Mouse (Mus musculus): ENCODE measurements around the gene Nudcd3. TPM values are rescaled to one million over a fixed set of nuclear protein-coding genes. Genes with fewer than 3 reads are reported as not detected.

Gene Nudcd3
- polyA plus RNA-seq, 1 experiment from 2014 or later = 48.9 TPM

DNA sequence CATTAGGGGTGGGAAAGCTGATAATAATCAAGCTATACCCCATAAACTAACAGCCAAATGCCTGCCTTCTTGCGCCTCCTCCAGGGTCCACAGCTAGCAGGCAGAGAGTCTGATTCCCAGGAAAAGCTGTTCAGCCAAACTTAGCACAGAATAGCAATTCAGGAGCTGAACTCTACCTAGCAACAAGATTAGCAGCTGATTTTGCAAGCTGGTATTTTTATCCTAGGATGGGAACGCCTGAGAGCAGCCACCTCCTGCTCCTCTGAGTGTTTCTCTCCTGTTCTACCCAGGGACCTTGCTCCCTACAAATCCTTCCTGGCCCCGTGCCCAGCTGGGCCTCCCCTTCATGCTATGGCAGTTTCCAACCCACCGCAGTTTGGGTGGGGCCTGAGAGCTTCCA is 113.2 kb downstream of the Nudcd3 start:
- POLR2A ChIA-PET = no interaction called here
- CTCF ChIA-PET = interaction anchor here (1.3 to 1.8 kb wide), 2 partner anchors 12 to 141 kb away, joined by 3 to 5 read pairs; no protein-coding TSS in a partner anchor
- H3K27me3 ChIP-seq = peaks cover 27% of the 10 kb centered on the region
- no peak for DNase-seq (ENCODE audit: low read depth, low spot score)
- ATAC-seq = no peak
- no peak for TF ChIP-seq CTCF (IDR thresholded peaks at IDR 0.05)
- in situ Hi-C loops (cut with MboI; ENCODE audit: low pct_unique_long_range_greater_than_20kb) = no loop called here

DNA sequence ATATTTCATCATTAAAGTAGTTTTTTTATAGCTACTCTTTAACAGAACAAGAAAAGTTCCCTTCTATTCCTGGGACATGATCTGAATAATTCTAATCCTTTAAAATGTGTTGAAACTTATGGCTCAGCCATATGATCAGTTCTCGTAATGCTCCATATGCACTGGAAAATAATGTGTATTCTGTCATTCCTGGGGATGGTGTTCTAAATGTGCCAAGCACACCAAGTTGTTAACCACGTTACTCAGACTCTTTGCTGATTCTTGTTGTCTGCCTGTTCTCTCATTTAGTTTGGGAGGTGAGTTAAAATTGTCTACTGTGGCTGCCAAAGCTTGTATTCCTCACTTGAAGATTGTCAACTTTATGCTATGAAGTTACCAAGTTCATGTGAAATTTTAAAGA is 121.5 kb downstream of the Nudcd3 start:
- ChIA-PET CTCF (no interaction called here), POLR2A (no interaction called here)
- in situ Hi-C loops (cut with MboI; ENCODE audit: low pct_unique_long_range_greater_than_20kb) = no loop called here
- ATAC-seq (no peak), DNase-seq (ENCODE audit: low read depth, low spot score) (no peak)
- H3K27me3 ChIP-seq = peaks cover 19% of the 10 kb centered on the region
- TF ChIP-seq CTCF (IDR thresholded peaks at IDR 0.05) = no peak

DNA sequence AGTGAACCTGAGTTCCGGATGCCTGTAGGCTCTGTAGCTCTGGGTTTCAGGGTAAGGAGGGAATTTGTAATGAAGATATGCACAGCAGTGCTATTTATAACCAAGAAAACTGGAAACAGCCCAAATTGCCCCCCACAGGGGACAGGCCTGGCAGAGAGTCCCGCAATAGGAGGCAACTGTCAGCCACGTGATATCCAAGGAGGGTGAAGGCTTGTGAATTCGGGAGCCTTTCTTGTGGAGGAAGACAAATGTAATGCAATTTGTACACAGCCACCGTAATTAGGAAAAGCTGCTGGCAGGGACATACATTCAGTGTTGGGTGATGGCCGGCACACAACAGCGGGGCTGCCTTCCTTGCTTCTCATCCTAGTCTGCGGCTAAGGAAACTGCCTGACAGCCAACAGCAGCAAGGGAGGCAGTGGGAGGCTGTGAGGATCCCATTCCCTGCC is 124.6 kb downstream of the Nudcd3 start:
- no peak for ATAC-seq
- in situ Hi-C loops (cut with MboI; ENCODE audit: low pct_unique_long_range_greater_than_20kb) = no loop called here
- no peak for TF ChIP-seq CTCF (IDR thresholded peaks at IDR 0.05)
- ChIA-PET CTCF (no interaction called here), POLR2A (no interaction called here)
- H3K27me3 ChIP-seq = peaks cover 25% of the 10 kb centered on the region
- DNase-seq (ENCODE audit: low read depth, low spot score) = no peak

DNA sequence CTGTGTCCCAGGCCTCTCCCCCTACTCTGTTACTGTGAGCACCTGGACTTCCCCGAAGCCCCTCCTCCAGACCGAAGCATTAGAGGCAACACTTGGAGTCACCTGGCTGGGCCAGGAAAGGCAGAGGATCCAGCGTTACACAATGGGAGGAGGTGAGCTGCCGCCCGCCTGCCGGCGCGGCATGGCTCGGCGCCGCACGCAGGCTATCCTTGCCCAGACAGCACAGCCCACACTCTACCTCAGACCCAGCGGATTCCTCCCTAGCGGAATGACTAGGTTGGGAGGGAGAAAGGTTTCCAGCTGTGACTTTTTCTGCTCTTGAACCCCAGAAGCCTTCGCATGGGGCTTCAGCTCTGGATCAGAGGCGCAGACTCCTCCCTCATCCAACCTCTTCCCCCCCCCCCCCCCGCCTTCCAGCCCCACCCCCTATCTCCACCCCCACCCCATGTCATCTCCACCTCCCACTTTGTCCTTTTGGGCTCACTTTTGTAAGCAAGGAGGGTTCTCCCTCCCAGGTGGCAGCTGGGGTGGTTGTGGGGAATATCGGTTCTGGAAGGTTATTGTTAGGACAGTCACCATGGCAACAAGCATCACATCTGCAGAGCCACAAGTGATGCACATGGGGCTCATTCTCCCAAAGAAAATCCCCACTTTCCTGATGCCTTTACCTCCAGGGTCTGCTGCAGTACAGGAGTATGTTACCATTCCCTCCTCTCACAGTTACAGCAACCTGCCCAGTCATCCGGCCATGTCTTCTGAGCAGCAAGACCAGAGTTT is 131.8 kb downstream of the Nudcd3 start:
- TF ChIP-seq CTCF (IDR thresholded peaks at IDR 0.05) = no peak
- ATAC-seq (no peak), DNase-seq (ENCODE audit: low read depth, low spot score) (no peak)
- in situ Hi-C loops (cut with MboI; ENCODE audit: low pct_unique_long_range_greater_than_20kb) = no loop called here
- CTCF ChIA-PET = no interaction called here
- H3K27me3 ChIP-seq = peaks cover 64% of the 10 kb centered on the region
- POLR2A ChIA-PET = no interaction called here

DNA sequence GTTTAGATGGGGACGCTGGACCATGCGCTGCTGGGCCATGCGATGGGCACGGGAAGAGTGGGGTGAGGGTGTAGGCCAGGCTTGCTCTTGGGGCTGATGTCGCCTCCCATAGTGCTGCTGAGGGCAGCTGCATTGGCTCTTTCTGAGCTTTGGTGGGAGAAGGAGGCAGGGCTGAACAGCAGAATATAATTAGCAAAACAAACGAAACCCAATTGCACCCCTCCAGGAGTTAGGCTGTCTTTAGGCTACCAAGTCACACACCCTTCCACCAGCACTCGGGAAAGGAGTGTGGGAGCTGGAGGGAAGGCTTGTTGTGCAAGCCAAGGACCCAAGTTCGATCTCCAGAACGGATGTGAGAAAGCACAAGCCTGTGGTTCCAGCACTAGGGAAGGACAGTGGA is 133.1 kb downstream of the Nudcd3 start:
- ChIA-PET CTCF (no interaction called here), POLR2A (no interaction called here)
- H3K27me3 ChIP-seq = peaks cover 69% of the 10 kb centered on the region
- in situ Hi-C loops (cut with MboI; ENCODE audit: low pct_unique_long_range_greater_than_20kb) = no loop called here
- no peak for DNase-seq (ENCODE audit: low read depth, low spot score)
- no peak for ATAC-seq
- no peak for TF ChIP-seq CTCF (IDR thresholded peaks at IDR 0.05)

DNA sequence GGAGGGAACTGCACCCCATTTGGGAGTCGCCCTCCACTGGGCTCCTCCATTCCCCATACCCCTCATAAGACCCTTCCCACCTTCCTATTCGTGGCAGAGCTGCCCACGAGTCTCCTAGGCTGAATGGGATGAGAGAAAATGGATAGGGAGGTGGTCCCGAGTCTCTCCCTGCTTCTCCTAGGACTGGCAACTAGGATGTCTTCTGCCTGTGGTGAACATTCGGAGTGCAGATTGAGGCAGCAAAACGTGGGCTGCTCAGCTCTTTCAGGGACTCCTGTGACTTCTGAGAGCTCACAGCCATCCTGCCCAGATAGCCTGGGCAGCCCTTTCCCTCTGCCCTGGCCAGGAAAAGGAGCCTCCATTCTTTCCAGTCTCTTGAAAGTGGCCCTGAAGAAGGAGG is 134.0 kb downstream of the Nudcd3 start, which contains the start of gene Camk2b:
Gene Camk2b (minus strand): TSS at position 187 of the 400 bp plus-strand sequence.
- in situ Hi-C loops (cut with MboI; ENCODE audit: low pct_unique_long_range_greater_than_20kb) = no loop called here
- peaks cover 71% of the 10 kb centered on the region for H3K27me3 ChIP-seq
- no peak for ATAC-seq
- TF ChIP-seq CTCF (IDR thresholded peaks at IDR 0.05) = no peak
- ChIA-PET CTCF (no interaction called here), POLR2A (no interaction called here)
- DNase-seq (ENCODE audit: low read depth, low spot score) = no peak

DNA sequence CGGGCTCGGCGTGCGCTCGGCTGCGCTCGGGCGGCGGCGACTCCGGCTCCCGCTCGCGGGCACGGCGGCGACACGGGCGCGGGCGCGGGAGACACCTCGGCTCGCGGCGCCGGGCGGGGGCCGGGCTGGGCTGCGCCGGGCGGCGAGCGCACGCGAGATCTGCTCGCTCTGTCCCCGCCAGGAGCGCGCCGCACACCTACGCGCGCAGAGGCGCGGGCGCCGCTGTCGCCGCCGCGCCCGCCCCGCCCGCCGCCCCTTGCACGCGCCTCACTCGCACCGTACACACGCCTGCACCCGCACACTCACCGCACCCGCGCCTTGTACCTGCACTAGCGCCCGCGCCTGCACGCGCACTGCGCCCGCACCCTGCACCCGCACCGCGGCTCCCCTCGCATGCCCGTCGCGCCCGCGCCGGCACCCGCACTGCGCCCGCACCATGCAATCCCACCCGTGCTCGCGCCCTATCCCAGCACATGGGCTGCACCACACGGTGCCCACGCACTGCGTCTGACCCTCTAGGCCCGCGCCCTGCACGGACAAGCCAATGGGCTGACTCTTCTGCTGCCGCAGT is 134.6 kb downstream of the Nudcd3 start:
- in situ Hi-C loops (cut with MboI; ENCODE audit: low pct_unique_long_range_greater_than_20kb) = no loop called here
- TF ChIP-seq CTCF (IDR thresholded peaks at IDR 0.05) = no peak
- ATAC-seq = no peak
- H3K27me3 ChIP-seq = peaks cover 71% of the 10 kb centered on the region
- ChIA-PET POLR2A (no interaction called here), CTCF (no interaction called here)
- no peak for DNase-seq (ENCODE audit: low read depth, low spot score)

DNA sequence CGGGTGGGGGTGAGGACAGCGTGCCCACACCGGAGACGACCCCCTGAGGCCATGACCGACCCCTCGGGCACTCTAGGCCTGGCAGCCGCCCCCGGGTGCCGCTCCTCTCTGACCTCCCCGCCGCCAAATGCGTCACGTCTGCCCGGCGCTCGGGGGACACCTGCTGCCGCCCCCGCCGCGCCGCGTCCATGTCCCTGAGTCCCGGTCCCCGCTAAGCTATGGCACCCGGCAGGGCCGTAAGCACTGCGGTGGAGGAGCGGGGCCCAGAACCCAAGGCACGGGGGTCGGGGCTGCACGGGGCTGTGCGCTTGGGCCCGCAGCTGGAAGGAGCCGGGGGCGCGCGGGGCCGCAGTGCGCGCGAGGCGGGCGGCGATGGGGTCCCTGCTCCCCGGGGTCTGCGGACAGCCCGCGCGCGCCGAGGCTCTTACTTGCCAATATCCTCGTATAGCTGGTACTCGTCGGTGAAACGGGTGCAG is 135.1 kb downstream of the Nudcd3 start:
- TF ChIP-seq CTCF (IDR thresholded peaks at IDR 0.05) = no peak
- in situ Hi-C loops (cut with MboI; ENCODE audit: low pct_unique_long_range_greater_than_20kb) = no loop called here
- ATAC-seq = no peak
- no peak for DNase-seq (ENCODE audit: low read depth, low spot score)
- POLR2A ChIA-PET = interaction anchor here (0.7 kb wide), 1 partner anchor 19 kb away, joined by 7 read pairs; no protein-coding TSS in a partner anchor
- peaks cover 67% of the 10 kb centered on the region for H3K27me3 ChIP-seq
- CTCF ChIA-PET = no interaction called here

DNA sequence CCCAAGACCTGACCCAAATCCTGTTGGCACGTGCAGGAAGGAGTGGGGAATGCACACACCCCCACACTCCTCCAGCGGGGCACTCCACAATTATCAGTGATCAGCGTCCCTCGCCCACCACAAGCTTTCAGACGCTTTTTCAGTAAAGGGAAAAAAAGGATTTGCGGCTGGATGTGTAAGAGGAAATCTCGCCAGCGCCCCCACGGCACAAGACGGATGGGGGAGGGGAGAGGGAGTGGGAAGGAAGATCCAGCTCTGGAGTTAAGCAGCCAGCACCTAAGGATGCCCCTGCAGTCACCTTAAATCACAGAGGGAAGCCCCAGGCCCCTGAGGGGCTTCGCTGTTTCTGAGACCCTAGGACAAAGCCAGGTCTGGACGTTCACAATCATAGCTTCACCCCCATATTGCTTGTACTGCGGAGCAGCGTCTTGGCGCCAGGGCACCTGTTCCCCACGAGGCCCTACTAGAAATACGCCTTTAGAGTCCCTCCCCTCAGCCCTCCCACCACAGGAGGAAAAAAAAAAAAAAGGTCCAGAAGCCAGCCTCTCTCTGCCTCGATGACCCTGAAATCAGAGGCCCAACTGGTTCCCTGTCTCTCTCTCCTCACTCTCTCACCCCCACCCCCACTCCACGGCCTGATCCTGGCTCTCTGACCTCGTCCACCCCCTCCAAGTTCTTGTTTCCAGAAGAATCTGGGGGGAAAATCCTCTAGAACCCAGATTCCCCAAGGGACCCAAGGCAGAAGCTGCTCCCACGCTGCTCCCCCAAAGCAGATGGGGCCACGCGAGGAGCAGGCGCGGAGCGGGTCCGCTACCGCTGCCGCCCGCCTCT is 135.8 kb downstream of the Nudcd3 start:
- H3K27me3 ChIP-seq = peaks cover 68% of the 10 kb centered on the region
- ChIA-PET POLR2A (interaction anchor here (0.7 kb wide), 1 partner anchor 20 kb away, joined by 7 read pairs; no protein-coding TSS in a partner anchor), CTCF (no interaction called here)
- TF ChIP-seq CTCF (IDR thresholded peaks at IDR 0.05) = no peak
- in situ Hi-C loops (cut with MboI; ENCODE audit: low pct_unique_long_range_greater_than_20kb) = no loop called here
- no peak for ATAC-seq
- DNase-seq (ENCODE audit: low read depth, low spot score) = no peak

DNA sequence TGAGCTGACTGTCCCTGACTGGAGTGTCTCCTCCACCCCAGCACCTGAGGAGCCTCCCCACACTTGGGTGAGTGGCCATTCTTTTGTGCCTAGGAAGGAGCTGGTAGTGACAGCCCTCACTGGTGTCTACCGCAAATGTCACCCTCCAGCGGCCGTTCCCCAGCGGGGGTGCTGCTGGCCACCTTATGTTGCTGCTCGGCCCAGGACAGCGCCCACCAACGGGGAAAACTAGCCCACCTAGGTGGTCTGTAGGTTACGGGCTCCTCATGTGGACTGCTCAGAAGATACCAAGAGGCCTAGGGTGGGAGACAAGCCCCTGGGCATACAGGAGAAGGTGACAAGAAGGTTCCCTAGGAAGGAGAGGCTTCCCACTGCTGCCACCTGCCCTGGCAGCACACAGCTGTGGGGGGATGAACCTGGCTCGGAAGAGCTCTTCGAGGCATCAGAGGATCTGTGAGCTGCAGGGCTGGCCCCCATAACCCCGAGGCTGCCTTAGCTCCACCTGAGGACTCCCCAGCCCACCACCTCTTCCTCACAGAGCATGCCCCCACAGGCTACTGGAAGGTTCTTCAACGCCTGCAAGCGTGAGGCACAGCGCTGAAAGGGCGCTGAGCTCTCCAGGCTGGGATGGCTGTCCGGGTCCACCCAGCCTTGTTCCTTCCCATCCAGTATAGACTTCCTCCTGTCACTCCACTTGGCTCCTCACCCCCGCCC is 136.6 kb downstream of the Nudcd3 start:
- POLR2A ChIA-PET = no interaction called here
- in situ Hi-C loops (cut with MboI; ENCODE audit: low pct_unique_long_range_greater_than_20kb) = no loop called here
- ATAC-seq (no peak), DNase-seq (ENCODE audit: low read depth, low spot score) (no peak)
- no peak for TF ChIP-seq CTCF (IDR thresholded peaks at IDR 0.05)
- H3K27me3 ChIP-seq = peaks cover 66% of the 10 kb centered on the region
- CTCF ChIA-PET = no interaction called here
